Mouse (Mus musculus) bone marrow, adult 2 months (tissue): ENCODE data around the gene Pcyox1. TPM values are rescaled to one million over a fixed set of nuclear protein-coding genes. Genes with fewer than 3 reads are reported as not detected.

Experiments used
- H3K27ac ChIP-seq: fragments of 200-500 bp; 2 replicates; pipeline ENCODE4 v1.5.1; 2012; ENCODE audit warnings: low read depth, mild to moderate bottlenecking, control low read depth, inconsistent platforms, low read length; ENCODE audit not compliant: control insufficient read depth, poor library complexity, insufficient read depth
- H3K4me1 ChIP-seq: fragments of 200-500 bp; 2 replicates; pipeline ENCODE4 v1.6.1; 2011; ENCODE audit warnings: low read length; ENCODE audit not compliant: control insufficient read depth, insufficient read depth
- H3K4me3 ChIP-seq: fragments of 200-500 bp; replicated peaks from 2 replicates; pipeline ENCODE3; 2011; ENCODE audit warnings: mild to moderate bottlenecking, low read depth, low read length, control low read depth; ENCODE audit not compliant: control insufficient read depth
- CTCF ChIP-seq: fragments of 200-500 bp; IDR thresholded peaks from 2 replicates; pipeline ENCODE4 v1.5.1; 2011; ENCODE audit warnings: low read length, control low read depth; ENCODE audit not compliant: control insufficient read depth, insufficient read depth
- POLR2A ChIP-seq: fragments of 200-500 bp; IDR thresholded peaks from 2 replicates; pipeline ENCODE4 v1.6.1; 2011; ENCODE audit warnings: low read depth, mild to moderate bottlenecking, control low read depth, low read length, borderline replicate concordance; ENCODE audit not compliant: control insufficient read depth
- WGBS: fragments of 180-500 bp; shearing (Covaris S2); methylation state at CpG from one replicate; pipeline ENCODE4 v1.1.7; 2018; 5-methylcytosine and 5-hydroxymethylcytosine counted together
- polyA plus RNA-seq: library from polyadenylated mRNA; stranded (reverse); fragments of >200 nt; gene quantifications from 2 replicates; pipeline ENCODE4 v1.2.4, GENCODE M21; 2011; ENCODE audit warnings: low replicate concordance; ENCODE audit not compliant: missing spikeins, insufficient read depth, insufficient read length

Pcyox1 gene
- polyA plus RNA-seq, 1 experiment, result 22.8 TPM

- Histone ChIP-seq H3K4me3 (no peak overlapping the region), H3K4me1 (no peaks in the 10 kb centered on the region; the same call in 1 of the 2 replicates), H3K27ac (no peak overlapping the region)
- WGBS, result 85% methylated on average over 3 of the region's 3 CpGs
- TF ChIP-seq CTCF (no peak), POLR2A (no peak)
These were observed 18.6 kb downstream of the Pcyox1 start for GRCm38 (mm10) chr6:86378341-86378740.

- no peak overlapping the region for H3K27ac ChIP-seq
- peaks cover 1% of the 10 kb centered on the region; the same call in 1 of the 2 replicates for H3K4me1 ChIP-seq
- TF ChIP-seq POLR2A, result no peak
- no peak for TF ChIP-seq CTCF
- H3K4me3 ChIP-seq, result no peak overlapping the region
- 92% methylated on average over 6 of the region's 6 CpGs for WGBS
These were observed 23.4 kb downstream of the Pcyox1 start for GRCm38 (mm10) chr6:86373556-86373955.

DNA sequence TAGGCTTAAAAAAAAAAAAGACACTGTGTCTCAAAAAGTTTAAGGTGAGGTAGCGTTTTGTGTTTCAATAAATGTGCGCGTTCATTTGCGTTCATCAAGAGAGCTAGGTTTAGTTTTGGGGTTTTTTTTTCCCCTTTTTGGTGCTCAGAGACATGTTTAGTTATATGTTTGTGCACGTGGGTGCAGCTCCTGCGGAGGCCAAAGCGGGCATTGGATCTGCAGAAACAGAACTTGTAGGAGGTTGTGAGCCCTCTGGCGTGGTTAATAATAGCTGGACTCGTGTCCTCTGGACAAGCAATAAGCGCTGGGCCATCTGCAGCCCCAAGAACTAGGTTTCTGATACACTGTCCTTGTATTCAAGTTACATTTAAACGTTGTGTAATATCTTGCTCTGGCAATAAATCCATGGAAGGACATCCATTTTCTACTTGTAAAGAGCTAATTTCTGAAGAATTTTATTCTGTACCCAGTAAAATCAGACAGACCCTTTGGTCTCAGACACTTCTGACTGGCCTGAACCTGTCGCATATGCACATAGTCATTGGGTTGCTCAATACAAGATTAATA lies 24.9 kb downstream of the Pcyox1 start:
- Histone ChIP-seq H3K4me3 (peak overlapping the region; percentile 89), H3K27ac (no peak overlapping the region), H3K4me1 (peaks cover 1% of the 10 kb centered on the region; the same call in 1 of the 2 replicates)
- WGBS, result 3% methylated on average over 12 of the region's 12 CpGs
- TF ChIP-seq CTCF (no peak), POLR2A (no peak)

- peaks cover 1% of the 10 kb centered on the region; the same call in 1 of the 2 replicates for H3K4me1 ChIP-seq
- peak overlapping the region; percentile 89 for H3K4me3 ChIP-seq
- H3K27ac ChIP-seq, result peak overlapping the region; percentile 73
- under 1% methylated on average over 50 of the region's 50 CpGs for WGBS
- TF ChIP-seq POLR2A (peak; percentile 99), CTCF (no peak)
These were observed 25.5 kb downstream of the Pcyox1 start for GRCm38 (mm10) chr6:86371340-86371911.

GRCm38 (mm10) chr6:86370764-86371339 lies 26.1 kb downstream of the Pcyox1 start, which contains the start of gene Snrpg:
Snrpg (plus strand) TSS chr6:86371304.
- peak within 1 kb of the TSS; percentile 73 for H3K27ac ChIP-seq
- H3K4me1 ChIP-seq, result peaks cover 1% of the 10 kb centered on the region; the same call in 1 of the 2 replicates
- TF ChIP-seq CTCF (no peak), POLR2A (no peak)
- WGBS, result 12% methylated on average over 15 of the region's 15 CpGs
- peak within 1 kb of the TSS; percentile 89 for H3K4me3 ChIP-seq

GRCm38 (mm10) chr6:86370093-86370713 lies 26.8 kb downstream of the Pcyox1 start:
- H3K4me1 ChIP-seq, result peaks cover 1% of the 10 kb centered on the region; the same call in 1 of the 2 replicates
- TF ChIP-seq POLR2A (no peak), CTCF (no peak)
- 52% methylated on average over 3 of the region's 3 CpGs for WGBS
- no peak overlapping the region for H3K4me3 ChIP-seq
- peak overlapping the region; percentile 51; the same call in 1 of the 2 replicates for H3K27ac ChIP-seq

GRCm38 (mm10) chr6:86368479-86368878 lies 28.5 kb downstream of the Pcyox1 start:
- WGBS, result 75% methylated on average over 5 of the region's 5 CpGs
- Histone ChIP-seq H3K4me1 (peaks cover 1% of the 10 kb centered on the region; the same call in 1 of the 2 replicates), H3K4me3 (no peak overlapping the region), H3K27ac (no peak overlapping the region)
- TF ChIP-seq CTCF (no peak), POLR2A (no peak)

DNA sequence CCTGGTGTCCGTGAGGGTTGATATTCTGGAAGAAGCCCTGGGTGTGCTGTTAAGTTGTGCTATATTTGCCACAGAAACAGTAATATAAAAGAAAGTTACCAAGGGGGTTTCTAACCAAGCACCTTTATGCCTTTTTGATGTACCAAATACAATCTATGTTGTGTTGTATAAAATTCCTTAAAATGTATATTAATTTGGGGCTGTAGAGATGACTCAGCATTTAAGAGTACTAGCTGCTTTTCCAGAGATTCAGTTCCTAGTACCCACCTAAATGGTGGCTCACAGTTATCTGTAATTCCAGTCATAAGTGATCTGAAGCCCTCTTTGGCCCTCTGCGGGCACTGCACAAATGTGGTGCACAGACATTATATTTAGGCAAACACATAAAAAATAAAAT lies 30.1 kb downstream of the Pcyox1 start:
- no peak overlapping the region for H3K27ac ChIP-seq
- TF ChIP-seq CTCF, result no peak
- TF ChIP-seq POLR2A, result no peak
- peaks cover 1% of the 10 kb centered on the region; the same call in 1 of the 2 replicates for H3K4me1 ChIP-seq
- H3K4me3 ChIP-seq, result no peak overlapping the region
- WGBS, result 78% methylated on average over 2 of the region's 2 CpGs
